Mouse (Mus musculus) heart, adult 2 months (tissue): ENCODE measurements at regions not wholly inside any gene's neighbourhood (a gene's known extent, or its start where the extent isn't known, plus 50 kb on each side); places are given as distances from the start of the nearest gene placed in this dataset.

ENCODE experiments used
- CTCF ChIP-seq: fragments of 200-600 bp; IDR thresholded peaks from 2 replicates; pipeline ENCODE4 v1.8.1; 2022; ENCODE audit warnings: antibody characterized with exemption, mild to moderate bottlenecking, moderate library complexity
- POLR2A ChIP-seq: fragments of 200-500 bp; IDR thresholded peaks from 2 replicates; pipeline ENCODE4 v1.6.1; 2011; ENCODE audit warnings: mild to moderate bottlenecking, low read depth, low read length, control low read depth; ENCODE audit not compliant: insufficient read depth

DNA sequence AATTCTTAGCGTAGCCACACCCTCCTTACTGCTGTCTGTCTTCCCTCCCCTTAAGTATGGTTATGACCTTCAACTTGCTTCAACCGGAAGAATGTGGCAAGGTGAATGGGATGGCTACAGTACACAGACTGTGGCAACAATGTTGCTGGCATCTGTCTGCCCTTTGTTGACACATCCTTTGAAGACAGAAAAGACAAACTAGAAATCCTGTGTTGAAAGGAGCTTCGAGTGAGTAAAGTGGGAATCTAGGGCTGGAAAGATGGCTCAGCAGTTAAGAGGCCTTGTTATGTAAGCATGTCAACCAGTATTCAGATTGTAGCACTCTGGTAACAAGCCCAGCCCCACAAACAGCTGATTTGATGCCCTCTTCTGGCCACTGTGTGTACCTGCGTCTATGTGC is 60.2 kb upstream of the Ercc4 start:
- TF ChIP-seq POLR2A (no peak), CTCF (no peak)
